ENCODE assay signal across 8 mouse cellular contexts in genomic region chr11:62997718-62998281, GRCm38 (mm10). TPM values are rescaled to one million over a fixed set of nuclear protein-coding genes. Genes with fewer than 3 reads are reported as not detected.
DNase-seq lines count a peak whose midpoint lies in the region; ATAC-seq and TF ChIP-seq lines count a peak whose summit lies in the region.

No protein-coding gene starts in this region.

- no peaks in the 10 kb centered on the region for H3K36me3 ChIP-seq in midbrain, embryonic 10.5 days
- H3K36me3 ChIP-seq in midbrain, embryonic 11.5 days (ENCODE audit: control insufficient read depth, insufficient read depth, low read length), result no peaks in the 10 kb centered on the region
- no peaks in the 10 kb centered on the region for H3K36me3 ChIP-seq in heart, embryonic 10.5 days
- no peaks in the 10 kb centered on the region for H3K36me3 ChIP-seq in kidney, embryonic 16.5 days (ENCODE audit: insufficient read depth, low read length)
- H3K36me3 ChIP-seq in lung, embryonic 14.5 days (ENCODE audit: insufficient read depth), result no peaks in the 10 kb centered on the region
- no peaks in the 10 kb centered on the region for H3K36me3 ChIP-seq in stomach, embryonic 14.5 days (ENCODE audit: control insufficient read depth, insufficient read depth, low read length)

- TF ChIP-seq CTCF in lung, embryonic 14.5 days (IDR thresholded peaks at IDR 0.05; ENCODE audit: low read depth), result no peak

- no peaks in the 10 kb centered on the region for H3K9me3 ChIP-seq in midbrain, embryonic 10.5 days (replicated peaks)
- H3K9me3 ChIP-seq in midbrain, embryonic 11.5 days (ENCODE audit: control insufficient read depth, low read length), result no peaks in the 10 kb centered on the region
- no peaks in the 10 kb centered on the region for H3K9me3 ChIP-seq in heart, embryonic 10.5 days
- no peaks in the 10 kb centered on the region for H3K9me3 ChIP-seq in kidney, embryonic 16.5 days (ENCODE audit: low read length)
- H3K9me3 ChIP-seq in lung, embryonic 14.5 days (ENCODE audit: low read depth, low read length), result no peaks in the 10 kb centered on the region
- no peaks in the 10 kb centered on the region for H3K9me3 ChIP-seq in stomach, embryonic 14.5 days (ENCODE audit: control insufficient read depth, low read depth, low read length)

- no peak overlapping the region for H3K9ac ChIP-seq in midbrain, embryonic 11.5 days (ENCODE audit: low read length)
- no peak overlapping the region; the same call in 1 of the 2 replicates for H3K9ac ChIP-seq in kidney, embryonic 16.5 days (replicated peaks; ENCODE audit: low read length)
- H3K9ac ChIP-seq in lung, embryonic 14.5 days, result no peak overlapping the region
- H3K9ac ChIP-seq in stomach, embryonic 14.5 days (replicated peaks; ENCODE audit: low read depth, low read length), result no peak overlapping the region

- peak; percentile 24 for DNase-seq in midbrain, embryonic 10.5 days (ENCODE audit: low spot score)
- DNase-seq in midbrain, embryonic 11.5 days (ENCODE audit: low spot score, missing footprints), result no peak
- DNase-seq in cerebellum, postnatal 25 days, result peak; percentile 75 to 82
- DNase-seq in heart, embryonic 10.5 days (ENCODE audit: low spot score), result peak; percentile 71
- peak; percentile 71 for DNase-seq in lung, embryonic 14.5 days
- DNase-seq in yolk sac, embryonic 10.5 days (ENCODE audit: low spot score), result no peak

- no peak overlapping the region for H3K4me3 ChIP-seq in midbrain, embryonic 10.5 days
- no peak overlapping the region for H3K4me3 ChIP-seq in midbrain, embryonic 11.5 days (ENCODE audit: low read depth, low read length)
- H3K4me3 ChIP-seq in heart, embryonic 10.5 days, result no peak overlapping the region
- H3K4me3 ChIP-seq in kidney, embryonic 16.5 days (ENCODE audit: low read length), result no peak overlapping the region
- H3K4me3 ChIP-seq in lung, embryonic 14.5 days (ENCODE audit: low read depth, low read length), result no peak overlapping the region
- no peak overlapping the region for H3K4me3 ChIP-seq in stomach, embryonic 14.5 days (ENCODE audit: low read depth, low read length)

- 53% methylated on average over 11 of the region's 11 CpGs for WGBS in midbrain, embryonic 10.5 days
- WGBS in midbrain, embryonic 11.5 days, result 39% methylated on average over 11 of the region's 11 CpGs
- 56% methylated on average over 11 of the region's 11 CpGs for WGBS in heart, embryonic 10.5 days
- 31% methylated on average over 11 of the region's 11 CpGs for WGBS in kidney, embryonic 16.5 days
- WGBS in lung, embryonic 14.5 days, result 20% methylated on average over 11 of the region's 11 CpGs
- WGBS in stomach, embryonic 14.5 days, result 37% methylated on average over 11 of the region's 11 CpGs

- no peak for ATAC-seq in midbrain, embryonic 11.5 days (ENCODE audit: low FRiP score)
- ATAC-seq in kidney, embryonic 16.5 days (ENCODE audit: low FRiP score, low TSS enrichment), result peak; percentile 84
- peak; percentile 51 for ATAC-seq in lung, embryonic 14.5 days (ENCODE audit: insufficient read depth)
- ATAC-seq in stomach, embryonic 14.5 days (ENCODE audit: insufficient number of reproducible peaks, insufficient read depth, low FRiP score, low read depth), result peak; percentile 33; the same call in 1 of the 2 replicates

- H3K4me2 ChIP-seq in midbrain, embryonic 11.5 days, result no peak overlapping the region; the same call in 1 of the 2 replicates
- H3K4me2 ChIP-seq in kidney, embryonic 16.5 days (replicated peaks; ENCODE audit: low read depth, low read length), result peak overlapping the region; percentile 22; the same call in 1 of the 2 replicates
- peak overlapping the region; percentile 31; the same call in 1 of the 2 replicates for H3K4me2 ChIP-seq in lung, embryonic 14.5 days
- no peak overlapping the region for H3K4me2 ChIP-seq in stomach, embryonic 14.5 days (replicated peaks; ENCODE audit: low read depth, low read length)

- peaks cover 25% of the 10 kb centered on the region for H3K4me1 ChIP-seq in midbrain, embryonic 10.5 days
- peaks cover 8% of the 10 kb centered on the region for H3K4me1 ChIP-seq in midbrain, embryonic 11.5 days (ENCODE audit: control insufficient read depth, insufficient read depth, low read length)
- peaks cover 33% of the 10 kb centered on the region for H3K4me1 ChIP-seq in heart, embryonic 10.5 days
- peaks cover 26% of the 10 kb centered on the region for H3K4me1 ChIP-seq in kidney, embryonic 16.5 days (ENCODE audit: insufficient read depth, low read length)
- peaks cover 37% of the 10 kb centered on the region for H3K4me1 ChIP-seq in lung, embryonic 14.5 days (ENCODE audit: insufficient read depth)
- peaks cover 20% of the 10 kb centered on the region for H3K4me1 ChIP-seq in stomach, embryonic 14.5 days (ENCODE audit: control insufficient read depth, insufficient read depth, low read length)

- H3K27me3 ChIP-seq in midbrain, embryonic 10.5 days (ENCODE audit: low read depth, poor library complexity, severe bottlenecking), result no peaks in the 10 kb centered on the region
- H3K27me3 ChIP-seq in midbrain, embryonic 11.5 days (ENCODE audit: control insufficient read depth, insufficient read depth, low read length), result no peaks in the 10 kb centered on the region
- H3K27me3 ChIP-seq in heart, embryonic 10.5 days (ENCODE audit: insufficient read depth, poor library complexity, severe bottlenecking), result no peaks in the 10 kb centered on the region
- no peaks in the 10 kb centered on the region for H3K27me3 ChIP-seq in kidney, embryonic 16.5 days (ENCODE audit: insufficient read depth, low read length)
- H3K27me3 ChIP-seq in lung, embryonic 14.5 days (ENCODE audit: insufficient read depth, low read length), result no peaks in the 10 kb centered on the region
- H3K27me3 ChIP-seq in stomach, embryonic 14.5 days (ENCODE audit: control insufficient read depth, insufficient read depth, low read length), result no peaks in the 10 kb centered on the region

- H3K27ac ChIP-seq in midbrain, embryonic 10.5 days (replicated peaks), result peak overlapping the region; percentile 68
- H3K27ac ChIP-seq in midbrain, embryonic 11.5 days (ENCODE audit: low read depth, low read length), result no peak overlapping the region
- peak overlapping the region; percentile 73 for H3K27ac ChIP-seq in heart, embryonic 10.5 days
- peak overlapping the region; percentile 83 for H3K27ac ChIP-seq in kidney, embryonic 16.5 days (ENCODE audit: low read length)
- H3K27ac ChIP-seq in lung, embryonic 14.5 days (ENCODE audit: low read depth), result peak overlapping the region; percentile 88
- H3K27ac ChIP-seq in stomach, embryonic 14.5 days (ENCODE audit: low read length), result peak overlapping the region; percentile 70

RNA-seq across cellular contexts. Expression of gene Cdrt4, which starts 46.8 kb away (rescaled TPM):
- polyA plus RNA-seq in midbrain, embryonic 10.5 days (2016; fragmentation: Nextera tagmentation; extraction: Ambion mirVana), result not detected in 2 replicates
- polyA plus RNA-seq in midbrain, embryonic 11.5 days (2014; fragmentation: Nextera tagmentation; extraction: Ambion mirVana), result 0.32 TPM in 1 of 2 replicates, not detected in the other
- polyA plus RNA-seq in heart, embryonic 10.5 days (2016; fragmentation: Nextera tagmentation; extraction: Ambion mirVana), result 0.31 TPM in 1 of 2 replicates, not detected in the other
- not detected in 2 replicates for polyA plus RNA-seq in kidney, embryonic 16.5 days (2015; fragmentation: Nextera tagmentation; extraction: Ambion mirVana)
- polyA plus RNA-seq in lung, embryonic 14.5 days (2014; fragmentation: Nextera tagmentation; extraction: Ambion mirVana), result 0.83 TPM in 1 of 2 replicates, not detected in the other
- polyA plus RNA-seq in stomach, embryonic 14.5 days (2014; fragmentation: Nextera tagmentation; extraction: Ambion mirVana), result not detected in 2 replicates

Comparison
In these comparisons a context has a peak if more than half of its experiments do, and no peak if none do; other contexts are left out.
1. DNase-seq: peak in midbrain, embryonic 10.5 days (single experiment), cerebellum, postnatal 25 days (2 of 2), heart, embryonic 10.5 days (single experiment) and lung, embryonic 14.5 days (single experiment); none in midbrain, embryonic 11.5 days (single experiment) and yolk sac, embryonic 10.5 days (single experiment).
2. H3K4me2 ChIP-seq: peak in kidney, embryonic 16.5 days (single experiment) and lung, embryonic 14.5 days (single experiment); none in midbrain, embryonic 11.5 days (single experiment) and stomach, embryonic 14.5 days (single experiment).